Mouse (Mus musculus): Measurements from ENCODE around the gene Orc6. TPM values are rescaled to one million over a fixed set of nuclear protein-coding genes. Genes with fewer than 3 reads are reported as not detected.

Orc6 gene
- total RNA-seq (2021), result 10 to 100 TPM; 27.1 to 31.9 TPM

- intact Hi-C loops (cut with DNase I), result loop anchor here (5.0 to 10.0 kb wide), 2 partner anchors 217 to 255 kb away; partner anchors contain the start of genes Dnaja2, Man2b1, Wdr83 and Wdr83os
These were observed at the start of gene Orc6, which contains the start of gene Vps35 for GRCm38 (mm10) chr8:85299434-85300077. Gene Orc6 (plus strand): TSS chr8:85299632. Gene Vps35 (minus strand): TSS chr8:85299802.

GRCm38 (mm10) chr8:85286846-85287245, 12.6 kb upstream of the Orc6 start:
- intact Hi-C loops (cut with DNase I), result no loop called here
- DNase-seq (ENCODE audit: low spot score in 2 of 2), result no peak

More at GRCm38 (mm10) chr8:85299434-85300077, at the start of gene Orc6, which contains the start of gene Vps35:
- DNase-seq (ENCODE audit: low spot score in 2 of 2), result peak; percentile 96 to 98

GRCm38 (mm10) chr8:85298600-85299433, 615 bp upstream of the Orc6 start:
- intact Hi-C loops (cut with DNase I), result loop anchor here (5.0 kb wide), 1 partner anchor 217 kb away; the partner anchor contains the start of genes Man2b1, Wdr83 and Wdr83os
- peak; percentile 9 to 12 for DNase-seq (ENCODE audit: low spot score in 2 of 2)

- no peak for DNase-seq (ENCODE audit: low spot score in 2 of 2)
- intact Hi-C loops (cut with DNase I), result loop anchor here (10.0 kb wide), 1 partner anchor 253 kb away; the partner anchor contains the start of gene Dnaja2
These were observed 2.5 kb downstream of the Orc6 start for GRCm38 (mm10) chr8:85301941-85302340.

GRCm38 (mm10) chr8:85302931-85303330, 3.5 kb downstream of the Orc6 start:
- intact Hi-C loops (cut with DNase I), result loop anchor here (10.0 kb wide), 1 partner anchor 252 kb away; the partner anchor contains the start of gene Dnaja2
- DNase-seq (ENCODE audit: low spot score in 2 of 2), result no peak

GRCm38 (mm10) chr8:85303531-85303930, 4.1 kb downstream of the Orc6 start:
- intact Hi-C loops (cut with DNase I), result loop anchor here (10.0 kb wide), 1 partner anchor 251 kb away; the partner anchor contains the start of gene Dnaja2
- no peak for DNase-seq (ENCODE audit: low spot score in 2 of 2)

- DNase-seq (ENCODE audit: low spot score in 2 of 2), result no peak
- intact Hi-C loops (cut with DNase I), result loop anchor here (10.0 kb wide), 1 partner anchor 246 kb away; the partner anchor contains the start of gene Dnaja2
These were observed 9.1 kb downstream of the Orc6 start for GRCm38 (mm10) chr8:85308564-85308963.

GRCm38 (mm10) chr8:85311743-85312142, 12.3 kb downstream of the Orc6 start:
- intact Hi-C loops (cut with DNase I), result loop anchor here (5.0 kb wide), 1 partner anchor 86 kb away; no protein-coding TSS in a partner anchor
- peak in 1 of 2 experiments; percentile 32 for DNase-seq (ENCODE audit: low spot score in 2 of 2)

- no peak for DNase-seq (ENCODE audit: low spot score in 2 of 2)
- intact Hi-C loops (cut with DNase I), result loop anchor here (5.0 kb wide), 1 partner anchor 84 kb away; no protein-coding TSS in a partner anchor
These were observed 13.6 kb downstream of the Orc6 start for GRCm38 (mm10) chr8:85313036-85313435.

- intact Hi-C loops (cut with DNase I), result no loop called here
- no peak for DNase-seq (ENCODE audit: low spot score in 2 of 2)
These were observed 19.1 kb downstream of the Orc6 start for GRCm38 (mm10) chr8:85318534-85318933.

- intact Hi-C loops (cut with DNase I), result no loop called here
- no peak for DNase-seq (ENCODE audit: low spot score in 2 of 2)
These were observed 22.5 kb downstream of the Orc6 start for GRCm38 (mm10) chr8:85321981-85322380.

GRCm38 (mm10) chr8:85323084-85323483, 23.7 kb downstream of the Orc6 start:
- intact Hi-C loops (cut with DNase I), result no loop called here
- no peak for DNase-seq (ENCODE audit: low spot score in 2 of 2)

GRCm38 (mm10) chr8:85327036-85327435, 27.6 kb downstream of the Orc6 start:
- no peak for DNase-seq (ENCODE audit: low spot score in 2 of 2)
- intact Hi-C loops (cut with DNase I), result no loop called here

GRCm38 (mm10) chr8:85329506-85329905, 30.1 kb downstream of the Orc6 start:
- no peak for DNase-seq (ENCODE audit: low spot score in 2 of 2)
- intact Hi-C loops (cut with DNase I), result no loop called here

GRCm38 (mm10) chr8:85335105-85335504, 35.7 kb downstream of the Orc6 start:
- intact Hi-C loops (cut with DNase I), result no loop called here

GRCm38 (mm10) chr8:85336211-85336933, 36.9 kb downstream of the Orc6 start:
- intact Hi-C loops (cut with DNase I), result no loop called here
- no peak for DNase-seq (ENCODE audit: low spot score in 2 of 2)

More at GRCm38 (mm10) chr8:85335105-85335504, 35.7 kb downstream of the Orc6 start:
- no peak for DNase-seq (ENCODE audit: low spot score in 2 of 2)

GRCm38 (mm10) chr8:85337681-85338080, 38.2 kb downstream of the Orc6 start:
- intact Hi-C loops (cut with DNase I), result no loop called here
- no peak for DNase-seq (ENCODE audit: low spot score in 2 of 2)

GRCm38 (mm10) chr8:85339871-85340573, 40.6 kb downstream of the Orc6 start:
- no peak for DNase-seq (ENCODE audit: low spot score in 2 of 2)
- intact Hi-C loops (cut with DNase I), result no loop called here

GRCm38 (mm10) chr8:85353287-85353686, 53.9 kb downstream of the Orc6 start:
- DNase-seq (ENCODE audit: low spot score in 2 of 2), result no peak
- intact Hi-C loops (cut with DNase I), result no loop called here
